Mouse (Mus musculus): ENCODE measurements at regions not wholly inside any gene's neighbourhood (a gene's known extent, or its start where the extent isn't known, plus 50 kb on each side); places are given as distances from the start of the nearest gene placed in this dataset.

GRCm38 (mm10) chr12:77076678-77077077 lies 114.7 kb upstream of the Max start:
- TF ChIP-seq GATA1 (IDR thresholded peaks at IDR 0.05; ENCODE audit: low read length) (no peak), TAL1 (IDR thresholded peaks at IDR 0.05; ENCODE audit: low read length) (no peak)

Data from erythroblast, embryonic 14.5 days (primary cell).